Mouse (Mus musculus): ENCODE data around the gene Smap2.

DNA sequence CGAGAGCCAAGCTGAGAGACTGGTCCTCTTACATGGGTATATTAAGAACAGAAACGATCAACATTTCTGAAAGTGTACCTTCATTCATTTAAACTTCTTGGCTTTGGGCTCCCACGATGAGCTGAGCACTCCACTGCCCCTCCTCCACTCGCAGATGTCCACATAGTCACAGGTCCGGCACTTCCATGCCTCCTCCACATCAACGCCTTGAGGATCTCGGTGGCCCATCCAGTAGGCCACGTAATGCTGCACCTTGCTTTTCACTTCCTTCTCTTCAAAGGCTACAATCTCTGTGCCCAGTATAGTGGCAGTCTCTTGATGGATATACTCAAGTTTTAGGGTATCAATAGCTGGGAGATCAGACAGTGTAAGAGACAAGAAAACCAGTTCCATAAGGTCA lies 95.6 kb downstream of the Smap2 start:
- no peak for TF ChIP-seq CTCF (IDR thresholded peaks at IDR 0.05; ENCODE audit: low read depth)
- no peak for TF ChIP-seq EP300 (IDR thresholded peaks at IDR 0.05; ENCODE audit: low read depth)
